8 mouse cellular contexts compared by ENCODE assay signal in genomic region chr3:96065754-96066375, GRCm38 (mm10). TPM values are rescaled to one million over a fixed set of nuclear protein-coding genes. Genes with fewer than 3 reads are reported as not detected.
A peak's percentile ranks its signal among the peaks of the same experiment; 100 is the strongest.
DNase-seq lines count a peak whose midpoint lies in the region; ATAC-seq and TF ChIP-seq lines count a peak whose summit lies in the region.

No protein-coding gene starts in this region.

- H3K4me2 ChIP-seq in intestine, embryonic 16.5 days (ENCODE audit: low read depth, low read length) = no peak overlapping the region
- H3K4me2 ChIP-seq in midbrain, embryonic 11.5 days = no peak overlapping the region

- no peak overlapping the region for H3K9ac ChIP-seq in intestine, embryonic 16.5 days (ENCODE audit: low read depth, low read length)
- no peak overlapping the region for H3K9ac ChIP-seq in midbrain, embryonic 11.5 days (ENCODE audit: low read length)

- no peaks in the 10 kb centered on the region for H3K36me3 ChIP-seq in intestine, embryonic 16.5 days (ENCODE audit: control insufficient read depth, insufficient read depth, low read length)
- H3K36me3 ChIP-seq in midbrain, embryonic 11.5 days (ENCODE audit: control insufficient read depth, insufficient read depth, low read length) = no peaks in the 10 kb centered on the region

- H3K27me3 ChIP-seq in Patski = no peaks in the 10 kb centered on the region
- H3K27me3 ChIP-seq in intestine, embryonic 16.5 days (replicated peaks; ENCODE audit: control insufficient read depth, insufficient read depth, low read length) = no peaks in the 10 kb centered on the region
- H3K27me3 ChIP-seq in midbrain, embryonic 11.5 days (ENCODE audit: control insufficient read depth, insufficient read depth, low read length) = no peaks in the 10 kb centered on the region

- WGBS in intestine, embryonic 16.5 days = 32% methylated on average over 20 of the region's 20 CpGs
- 44% methylated on average over 20 of the region's 20 CpGs for WGBS in midbrain, embryonic 11.5 days

- H3K27ac ChIP-seq in intestine, embryonic 16.5 days (ENCODE audit: low read length) = no peak overlapping the region
- no peak overlapping the region for H3K27ac ChIP-seq in midbrain, embryonic 11.5 days (ENCODE audit: low read depth, low read length)

- in situ Hi-C loops in Patski (cut with MboI; ENCODE audit: low pct_unique_long_range_greater_than_20kb) = loop anchor here (10.0 kb wide), 2 partner anchors 149 to 199 kb away; partner anchors contain the start of genes Bola1, Hist2h2ab, Hist2h2bb and Hist2h3b

- 0 out of 2 replicates have a peak overlapping the region, but pooled peaks have one; percentile 5 for H3K4me3 ChIP-seq in intestine, embryonic 16.5 days (ENCODE audit: low read length)
- H3K4me3 ChIP-seq in midbrain, embryonic 11.5 days (ENCODE audit: low read depth, low read length) = no peak overlapping the region

- DNase-seq in 416B (ENCODE audit: low read depth) (peak; percentile 87), Patski (ENCODE audit: low read depth, low spot score) (no peak)
- peak; percentile 15 for DNase-seq in gastrocnemius, postnatal 25 days
- peak; percentile 80 to 94 for DNase-seq in left cerebral cortex, postnatal 14 days (ENCODE audit: low spot score in 2 of 2)
- DNase-seq in midbrain, embryonic 11.5 days (ENCODE audit: low spot score, missing footprints) = peak; percentile 90
- DNase-seq in thymus, postnatal 0 days (ENCODE audit: low spot score) = peak; percentile 57

- CTCF ChIA-PET in Patski (lab: Charles Lee) = interaction anchor here (0.6 to 14.3 kb wide), 37 partner anchors 8 to 198 kb away, joined by 3 to 190 read pairs (median 4); partner anchors contain the start of genes Bola1, Hist2h2ab, Hist2h2ac and Hist2h2be

- TF ChIP-seq CTCF in Patski (IDR thresholded peaks at IDR 0.05) = peak; percentile 79

- POLR2A ChIA-PET in Patski (lab: Charles Lee) = interaction anchor here (0.6 to 1.3 kb wide), 4 partner anchors 8 to 95 kb away, joined by 3 to 14 read pairs (median 6); partner anchors contain the start of genes Otud7b and Vps45

- ATAC-seq in Patski = peak; percentile 21
- peak; percentile 74 for ATAC-seq in common myeloid progenitor, adult 5-6 weeks (replicated peaks; ENCODE audit: low read depth, poor library complexity, severe bottlenecking)
- ATAC-seq in intestine, embryonic 16.5 days = 0 out of 2 replicates have a peak, but pooled peaks have one; percentile 50
- no peak for ATAC-seq in midbrain, embryonic 11.5 days (ENCODE audit: low FRiP score)

- no peaks in the 10 kb centered on the region for H3K4me1 ChIP-seq in intestine, embryonic 16.5 days (ENCODE audit: control insufficient read depth, insufficient read depth, low read length)
- no peaks in the 10 kb centered on the region for H3K4me1 ChIP-seq in midbrain, embryonic 11.5 days (ENCODE audit: control insufficient read depth, insufficient read depth, low read length)

- intact Hi-C loops in left cerebral cortex, postnatal 14 days (cut with DNase I) = loop anchor here (2.0 to 10.0 kb wide), 2 partner anchors 83 to 159 kb away; partner anchors contain the start of genes Hist2h2ac and Hist2h2be

- H3K9me3 ChIP-seq in intestine, embryonic 16.5 days (ENCODE audit: control insufficient read depth, low read length) = no peaks in the 10 kb centered on the region
- H3K9me3 ChIP-seq in midbrain, embryonic 11.5 days (ENCODE audit: control insufficient read depth, low read length) = no peaks in the 10 kb centered on the region

RNA-seq across cellular contexts. Expression of gene Vps45, which starts 7.6 kb away (rescaled TPM):
- 36.2 TPM for polyA plus RNA-seq in Patski (2021)
- 19.6 and 35.9 TPM in 2 replicates for total RNA-seq in common myeloid progenitor, adult 5-6 weeks (2017)
- 10 to 100 TPM; 17.0 to 22.2 TPM for total RNA-seq in gastrocnemius, postnatal 25 days (2021)
- 28.0 and 28.5 TPM in 2 replicates for polyA plus RNA-seq in intestine, embryonic 16.5 days (2015; fragmentation: Nextera tagmentation; extraction: Ambion mirVana)
- 10 to 100 TPM; 34.3 to 37.3 TPM for total RNA-seq in left cerebral cortex, postnatal 14 days (2021)
- polyA plus RNA-seq in midbrain, embryonic 11.5 days (2014; fragmentation: Nextera tagmentation; extraction: Ambion mirVana) = 24.7 and 29.5 TPM in 2 replicates
- 58.7 and 61.6 TPM in 2 replicates for polyA plus RNA-seq in thymus, postnatal 0 days (2015; fragmentation: Nextera tagmentation; extraction: Ambion mirVana)

RNA-seq across cellular contexts. Expression of gene Otud7b, which starts 38.5 kb away (rescaled TPM):
- 45.3 TPM for polyA plus RNA-seq in Patski (2021)
- total RNA-seq in common myeloid progenitor, adult 5-6 weeks (2017) = 10.9 and 11.8 TPM in 2 replicates
- total RNA-seq in gastrocnemius, postnatal 25 days (2021) = 10 to 100 TPM; 52.5 to 54.4 TPM
- polyA plus RNA-seq in intestine, embryonic 16.5 days (2015; fragmentation: Nextera tagmentation; extraction: Ambion mirVana) = 14.7 and 15.5 TPM in 2 replicates
- total RNA-seq in left cerebral cortex, postnatal 14 days (2021) = 10 to 100 TPM; 18.2 to 22.3 TPM
- polyA plus RNA-seq in midbrain, embryonic 11.5 days (2014; fragmentation: Nextera tagmentation; extraction: Ambion mirVana) = 8.8 and 9.4 TPM in 2 replicates
- polyA plus RNA-seq in thymus, postnatal 0 days (2015; fragmentation: Nextera tagmentation; extraction: Ambion mirVana) = 12.2 and 17.7 TPM in 2 replicates
